Mouse (Mus musculus) liver, embryonic 15.5 days (tissue): ENCODE measurements around the gene Dmc1. TPM values are rescaled to one million over a fixed set of nuclear protein-coding genes. Genes with fewer than 3 reads are reported as not detected.

Source experiments
- ATAC-seq: fragments of 200-750 bp; cut with Nextera tagmentation; 2 replicates; pipeline ENCODE4 v1.8.0; 2017; ENCODE audit warnings: moderate number of reproducible peaks, mild to moderate bottlenecking, moderate library complexity; ENCODE audit not compliant: insufficient read depth
- H3K27ac ChIP-seq: fragments of 300-500 bp; sonication (generic); replicated peaks from 2 replicates; pipeline ENCODE4 v1.5.1; 2015; ENCODE audit warnings: mild to moderate bottlenecking, inconsistent platforms
- H3K27me3 ChIP-seq: fragments of 300-500 bp; sonication (generic); 2 replicates; pipeline ENCODE4 v1.6.1; 2015; ENCODE audit warnings: mild to moderate bottlenecking, inconsistent platforms
- H3K36me3 ChIP-seq: fragments of 300-500 bp; sonication (generic); replicated peaks from 2 replicates; pipeline ENCODE4 v1.6.1; 2015; ENCODE audit warnings: moderate library complexity, mild to moderate bottlenecking, inconsistent platforms
- H3K4me1 ChIP-seq: fragments of 300-500 bp; sonication (generic); replicated peaks from 2 replicates; pipeline ENCODE4 v1.6.1; 2015; ENCODE audit warnings: inconsistent platforms
- H3K4me2 ChIP-seq: fragments of 300-500 bp; sonication (generic); 2 replicates; pipeline ENCODE4 v1.6.1; 2015; ENCODE audit warnings: moderate library complexity, mild to moderate bottlenecking, inconsistent platforms
- H3K4me3 ChIP-seq: fragments of 300-500 bp; sonication (generic); replicated peaks from 2 replicates; pipeline ENCODE4 v1.5.1; 2015; ENCODE audit warnings: mild to moderate bottlenecking, inconsistent platforms
- H3K9ac ChIP-seq: fragments of 300-500 bp; sonication (generic); 2 replicates; pipeline ENCODE4 v1.6.1; 2015; ENCODE audit warnings: moderate library complexity, mild to moderate bottlenecking, inconsistent platforms
- H3K9me3 ChIP-seq: fragments of 300-500 bp; sonication (generic); replicated peaks from 2 replicates; pipeline ENCODE4 v1.6.1; 2016; ENCODE audit warnings: inconsistent platforms
- WGBS: fragments of 180-500 bp; shearing (Covaris S2); methylation state at CpG from one replicate; pipeline ENCODE4 v1.1.7; 2015; ENCODE audit warnings: mixed read lengths; ENCODE audit not compliant: insufficient replicate concordance; 5-methylcytosine and 5-hydroxymethylcytosine counted together
- polyA plus RNA-seq: library from polyadenylated mRNA; unstranded; fragments of >200 nt; fragmentation: Nextera tagmentation; extraction: Ambion mirVana; gene quantifications from 2 replicates; pipeline ENCODE4 v1.2.1, GENCODE M21; 2015

Dmc1 gene
- 0.18 and 0.24 TPM in 2 replicates for polyA plus RNA-seq

GRCm38 (mm10) chr15:79604990-79605665, at the start of gene Dmc1:
Gene Dmc1, minus strand, starts transcription at chr15:79605109.
- no peak for ATAC-seq
- no peak within 1 kb of the TSS for H3K27ac ChIP-seq
- H3K27me3 ChIP-seq, result peaks cover 40% of the 10 kb centered on the region
- peak within 1 kb of the TSS; percentile 31 for H3K4me3 ChIP-seq
- no peaks in the 10 kb centered on the region for H3K9me3 ChIP-seq
- no peaks in the 10 kb centered on the region for H3K36me3 ChIP-seq
- WGBS, result 13% methylated on average over 37 of the region's 37 CpGs
- peaks cover 11% of the 10 kb centered on the region for H3K4me1 ChIP-seq
- H3K9ac ChIP-seq, result no peak within 1 kb of the TSS
- peak within 1 kb of the TSS; percentile 50 for H3K4me2 ChIP-seq

GRCm38 (mm10) chr15:79651481-79651880, 46.6 kb upstream of the Dmc1 start:
- ATAC-seq, result no peak
- H3K9me3 ChIP-seq, result no peaks in the 10 kb centered on the region
- H3K4me3 ChIP-seq, result no peak overlapping the region
- H3K27me3 ChIP-seq, result no peaks in the 10 kb centered on the region
- 60% methylated on average over 4 of the region's 4 CpGs for WGBS
- no peaks in the 10 kb centered on the region for H3K4me1 ChIP-seq
- H3K9ac ChIP-seq, result no peak overlapping the region
- H3K27ac ChIP-seq, result no peak overlapping the region
- no peaks in the 10 kb centered on the region for H3K36me3 ChIP-seq
- no peak overlapping the region for H3K4me2 ChIP-seq

- Histone ChIP-seq H3K27ac (no peak overlapping the region), H3K4me3 (no peak overlapping the region), H3K4me2 (no peak overlapping the region), H3K9me3 (no peaks in the 10 kb centered on the region), H3K36me3 (no peaks in the 10 kb centered on the region), H3K4me1 (no peaks in the 10 kb centered on the region), H3K9ac (no peak overlapping the region), H3K27me3 (no peaks in the 10 kb centered on the region)
- no peak for ATAC-seq
Observed at GRCm38 (mm10) chr15:79650569-79650968, 45.7 kb upstream of the Dmc1 start.

GRCm38 (mm10) chr15:79648130-79648529, 43.2 kb upstream of the Dmc1 start:
- Histone ChIP-seq H3K36me3 (no peaks in the 10 kb centered on the region), H3K9me3 (no peaks in the 10 kb centered on the region), H3K27me3 (no peaks in the 10 kb centered on the region), H3K4me3 (no peak overlapping the region), H3K9ac (no peak overlapping the region), H3K27ac (no peak overlapping the region), H3K4me2 (no peak overlapping the region), H3K4me1 (no peaks in the 10 kb centered on the region)
- ATAC-seq, result no peak
- 68% methylated on average over 12 of the region's 12 CpGs for whole genome bisulfite sequencing

DNA sequence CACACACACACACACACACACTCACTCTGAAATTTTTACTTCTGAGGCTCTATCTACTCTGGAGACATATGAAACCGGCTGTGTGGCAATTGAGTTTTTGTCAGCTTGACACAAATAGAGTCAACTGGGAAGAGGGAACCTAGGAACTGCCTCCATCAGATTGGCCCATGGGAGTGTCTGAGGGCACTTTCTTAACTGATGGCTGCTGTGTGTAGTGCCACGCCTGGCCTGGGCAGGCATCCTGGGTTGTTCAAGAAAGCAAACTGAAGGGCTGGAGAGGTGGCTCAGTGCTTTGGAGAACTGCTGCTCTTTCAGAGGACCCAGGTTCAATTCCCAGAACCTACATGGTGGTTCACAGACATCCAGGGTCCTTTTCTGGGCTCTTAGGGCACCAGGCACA, 40.6 kb upstream of the Dmc1 start:
- Histone ChIP-seq H3K9ac (no peak overlapping the region), H3K4me2 (no peak overlapping the region), H3K27ac (no peak overlapping the region), H3K36me3 (no peaks in the 10 kb centered on the region), H3K4me3 (no peak overlapping the region), H3K4me1 (no peaks in the 10 kb centered on the region), H3K9me3 (no peaks in the 10 kb centered on the region), H3K27me3 (no peaks in the 10 kb centered on the region)
- 46% methylated on average over 2 of the region's 2 CpGs for WGBS
- ATAC-seq, result no peak

- no peak overlapping the region for H3K27ac ChIP-seq
- ATAC-seq, result no peak
- H3K4me3 ChIP-seq, result no peak overlapping the region
- no peaks in the 10 kb centered on the region for H3K36me3 ChIP-seq
- no peak overlapping the region; the same call in 1 of the 2 replicates for H3K9ac ChIP-seq
- 45% methylated on average over 12 of the region's 12 CpGs for WGBS
- H3K9me3 ChIP-seq, result no peaks in the 10 kb centered on the region
- no peak overlapping the region for H3K4me2 ChIP-seq
- no peaks in the 10 kb centered on the region for H3K4me1 ChIP-seq
- H3K27me3 ChIP-seq, result no peaks in the 10 kb centered on the region
Observed at GRCm38 (mm10) chr15:79641135-79641817, 36.4 kb upstream of the Dmc1 start.

DNA sequence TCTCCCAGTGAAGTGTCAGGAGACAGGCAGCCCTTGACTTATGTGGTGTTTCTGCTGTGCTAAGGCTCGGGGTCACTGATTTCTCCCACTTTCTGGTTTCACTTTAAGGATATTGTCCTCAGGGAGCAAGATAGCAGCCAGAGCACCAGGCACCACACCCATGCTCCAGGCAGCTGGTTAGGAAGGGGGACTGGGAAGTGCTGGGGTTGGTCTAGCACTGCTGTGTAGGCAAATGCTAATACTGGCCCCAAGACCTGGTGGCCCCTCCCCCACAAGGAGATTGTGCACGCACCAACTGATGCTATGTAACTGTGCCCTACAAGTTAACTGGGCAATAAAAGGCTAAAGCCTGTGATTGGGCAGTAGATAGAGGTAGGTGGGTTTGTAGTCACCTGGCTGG, 25.6 kb upstream of the Dmc1 start:
- Histone ChIP-seq H3K4me3 (no peak overlapping the region), H3K9me3 (no peaks in the 10 kb centered on the region), H3K4me1 (no peaks in the 10 kb centered on the region), H3K36me3 (no peaks in the 10 kb centered on the region), H3K27ac (no peak overlapping the region), H3K27me3 (no peaks in the 10 kb centered on the region), H3K4me2 (no peak overlapping the region), H3K9ac (no peak overlapping the region)
- no peak for ATAC-seq
- WGBS, result 49% methylated on average over 2 of the region's 2 CpGs

GRCm38 (mm10) chr15:79619770-79620414, 15.0 kb upstream of the Dmc1 start:
- Histone ChIP-seq H3K36me3 (no peaks in the 10 kb centered on the region), H3K4me3 (no peak overlapping the region), H3K9ac (no peak overlapping the region), H3K27ac (no peak overlapping the region), H3K27me3 (no peaks in the 10 kb centered on the region), H3K4me2 (0 out of 2 replicates have a peak overlapping the region, but pooled peaks have one; percentile 2), H3K9me3 (no peaks in the 10 kb centered on the region), H3K4me1 (peaks cover 8% of the 10 kb centered on the region)
- peak; percentile 54; the same call in 1 of the 2 replicates for ATAC-seq
- WGBS, result 54% methylated on average over 11 of the region's 11 CpGs

DNA sequence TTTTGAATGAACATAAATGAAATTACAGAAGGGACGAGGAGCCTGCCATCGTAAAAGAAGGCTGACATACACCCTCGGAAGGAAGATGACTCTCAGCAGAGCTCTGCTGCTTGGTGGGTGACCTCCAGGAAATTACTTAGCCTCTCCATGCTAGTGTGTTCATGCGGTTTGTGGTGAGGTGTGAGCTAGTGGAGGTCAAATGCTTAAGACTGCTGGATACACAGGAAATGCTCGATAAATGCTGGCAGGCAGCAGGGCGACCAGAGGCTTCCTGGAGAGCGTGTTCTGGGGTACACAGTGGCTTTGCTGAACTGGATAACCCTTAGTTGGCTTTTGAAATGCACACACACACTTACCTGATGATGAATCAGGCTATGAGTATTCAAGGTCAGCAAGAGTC, 13.5 kb upstream of the Dmc1 start:
- Histone ChIP-seq H3K4me2 (no peak overlapping the region), H3K4me1 (peaks cover 8% of the 10 kb centered on the region), H3K4me3 (no peak overlapping the region), H3K27ac (no peak overlapping the region), H3K27me3 (no peaks in the 10 kb centered on the region), H3K36me3 (no peaks in the 10 kb centered on the region), H3K9me3 (no peaks in the 10 kb centered on the region), H3K9ac (no peak overlapping the region)
- ATAC-seq, result no peak
- 46% methylated on average over 7 of the region's 7 CpGs for WGBS

DNA sequence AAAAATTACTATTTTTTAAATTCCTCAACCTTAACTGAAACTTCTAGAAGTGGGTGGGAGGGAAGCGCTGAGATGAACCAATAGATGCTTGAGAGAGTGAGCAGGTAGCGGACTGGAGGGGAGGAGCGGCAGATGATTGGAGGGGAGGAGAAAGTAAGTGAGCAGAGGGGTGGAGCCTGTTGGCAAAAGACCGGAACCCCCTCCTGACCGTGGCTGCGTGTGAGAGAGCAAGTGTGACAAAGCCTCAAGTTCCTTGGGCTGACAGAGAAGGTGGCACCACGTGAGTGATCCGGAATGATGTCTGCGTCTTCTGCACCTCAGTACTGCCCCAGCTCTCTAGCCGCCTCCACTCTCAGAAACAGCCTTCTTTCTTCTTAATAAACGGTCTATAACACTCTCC, 12.2 kb upstream of the Dmc1 start:
- 64% methylated on average over 11 of the region's 11 CpGs for WGBS
- no peak for ATAC-seq

GRCm38 (mm10) chr15:79616729-79617128, 11.8 kb upstream of the Dmc1 start:
- H3K4me1 ChIP-seq, result peaks cover 8% of the 10 kb centered on the region
- H3K4me3 ChIP-seq, result no peak overlapping the region
- no peak for ATAC-seq
- no peak overlapping the region for H3K9ac ChIP-seq
- no peaks in the 10 kb centered on the region for H3K9me3 ChIP-seq
- H3K4me2 ChIP-seq, result no peak overlapping the region
- WGBS, result 56% methylated on average over 5 of the region's 5 CpGs
- H3K27me3 ChIP-seq, result no peaks in the 10 kb centered on the region
- H3K27ac ChIP-seq, result no peak overlapping the region
- H3K36me3 ChIP-seq, result no peaks in the 10 kb centered on the region

More for the DNA sequence above, 12.2 kb upstream of the Dmc1 start:
- H3K9me3 ChIP-seq, result no peaks in the 10 kb centered on the region
- no peaks in the 10 kb centered on the region for H3K36me3 ChIP-seq
- no peak overlapping the region for H3K4me3 ChIP-seq
- no peak overlapping the region for H3K4me2 ChIP-seq
- H3K9ac ChIP-seq, result no peak overlapping the region
- peaks cover 8% of the 10 kb centered on the region for H3K4me1 ChIP-seq
- H3K27me3 ChIP-seq, result no peaks in the 10 kb centered on the region
- no peak overlapping the region for H3K27ac ChIP-seq
